Mouse (Mus musculus): ENCODE measurements around the gene Cnksr2. TPM values are rescaled to one million over a fixed set of nuclear protein-coding genes. Genes with fewer than 3 reads are reported as not detected.

Cnksr2 gene
- total RNA-seq (2023) = not detected

GRCm38 (mm10) chrX:158043057-158043843 lies at the start of gene Cnksr2:
Gene Cnksr2 (minus strand): TSS chrX:158043294.

GRCm38 (mm10) chrX:157818207-157818920 lies 224.7 kb downstream of the Cnksr2 start, which contains the start of gene Klhl34:
Gene Klhl34 (plus strand): TSS chrX:157818435.

Other genes with a start within 250 kb of the Cnksr2 start
- gene Klhl34, start 224.9 kb downstream of the Cnksr2 start, total RNA-seq (2023) = not detected